Mouse (Mus musculus): Measurements from ENCODE around the gene Psme1.

GRCm38 (mm10) chr14:55618486-55619195, 40.7 kb downstream of the Psme1 start:
- no peak for TF ChIP-seq POLR2A (IDR thresholded peaks at IDR 0.05; ENCODE audit: borderline replicate concordance, control insufficient read depth, low read depth, low read length)
- no peak for TF ChIP-seq CTCF (IDR thresholded peaks at IDR 0.05; ENCODE audit: control insufficient read depth, insufficient read depth, low read length)
